Mouse (Mus musculus) adrenal gland, postnatal 14 days (tissue): Measurements from ENCODE around the gene Rab21. TPM values are rescaled to one million over a fixed set of nuclear protein-coding genes. Genes with fewer than 3 reads are reported as not detected.

Source experiments
- DNase-seq: peaks from one replicate; pipeline ENCODE4 v3.0.0; 2021; ENCODE audit warnings: mixed read lengths
- total RNA-seq: library from RNA; stranded (reverse); gene quantifications from 2 replicates; pipeline ENCODE4 v1.2.3, GENCODE M21; 2021

Gene Rab21
- total RNA-seq, 1 experiment from 2014 or later = 53.8 TPM

DNA sequence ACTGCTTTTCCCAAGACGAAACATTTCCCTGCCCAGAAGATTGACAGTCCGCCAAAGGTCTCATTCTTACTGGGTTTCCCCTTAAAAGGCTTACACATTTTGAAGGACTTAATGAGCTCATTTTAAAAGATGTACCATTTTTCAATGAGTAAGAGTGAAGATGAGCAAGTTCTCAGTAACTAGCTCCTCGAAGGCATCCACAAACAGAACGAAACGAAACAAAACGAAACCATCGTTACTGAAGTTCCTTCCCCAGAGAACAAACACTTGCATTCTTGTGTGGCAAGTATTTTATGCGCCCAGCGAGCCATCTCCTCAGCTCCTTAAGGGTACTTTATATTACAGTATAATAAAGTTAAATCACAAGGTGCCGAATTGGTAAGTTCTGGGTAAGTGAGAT is 34.0 kb downstream of the Rab21 start:
- DNase-seq = no peak

DNA sequence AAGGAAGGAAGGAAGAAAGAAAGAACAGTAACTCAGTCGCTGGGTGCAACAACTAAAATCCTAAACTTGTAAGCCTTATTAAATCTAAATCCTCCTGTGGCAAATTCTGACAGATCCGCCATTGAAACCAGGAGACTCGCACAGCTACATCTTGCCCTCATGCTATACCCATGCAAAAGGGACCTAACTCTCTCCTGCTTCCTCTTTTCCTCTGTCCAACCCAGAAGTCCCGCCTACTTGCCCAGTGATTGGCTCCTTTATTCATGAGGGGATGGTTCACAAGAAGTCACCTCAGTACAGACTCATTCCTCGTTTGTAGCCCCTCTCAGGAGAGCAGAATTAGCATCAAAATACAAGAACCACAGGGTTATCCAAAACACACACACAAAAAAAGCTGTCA is 43.7 kb downstream of the Rab21 start:
- no peak for DNase-seq

DNA sequence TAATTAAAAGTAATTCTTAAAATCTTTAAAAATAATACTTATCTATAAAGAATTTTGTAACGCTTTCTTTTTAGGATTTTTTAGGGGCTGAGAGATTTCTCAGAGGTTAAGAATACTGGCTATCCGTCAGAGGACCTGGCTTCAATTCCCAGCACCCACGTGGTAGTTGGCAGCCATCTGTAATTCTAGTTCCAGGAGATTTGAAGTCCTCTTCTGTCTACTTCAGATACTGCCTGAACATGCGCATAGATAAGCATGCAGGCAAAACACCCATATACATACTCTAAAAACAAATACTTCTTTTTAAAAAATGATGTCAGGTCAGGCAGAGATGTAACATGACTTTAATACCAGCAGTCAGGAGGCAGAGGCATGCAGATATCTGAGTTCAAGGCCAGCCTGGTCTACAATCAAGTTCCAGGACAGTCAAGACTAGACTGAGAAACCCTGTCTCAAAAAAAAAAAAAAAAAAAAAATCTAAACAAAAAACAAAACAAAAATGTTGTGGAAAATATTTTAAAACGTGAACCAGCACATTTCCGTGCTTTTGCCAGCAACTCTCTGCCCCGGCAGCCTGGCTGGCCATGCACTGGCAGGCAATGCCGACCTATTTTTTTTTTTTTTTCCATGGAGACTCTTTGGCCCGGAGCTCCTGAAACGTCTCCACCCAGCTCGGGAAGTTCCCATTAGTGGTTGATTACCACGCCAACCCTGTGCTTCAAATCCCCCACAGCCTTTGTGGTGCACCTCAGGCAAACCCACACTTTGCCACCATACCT is 44.6 kb downstream of the Rab21 start:
- no peak for DNase-seq

DNA sequence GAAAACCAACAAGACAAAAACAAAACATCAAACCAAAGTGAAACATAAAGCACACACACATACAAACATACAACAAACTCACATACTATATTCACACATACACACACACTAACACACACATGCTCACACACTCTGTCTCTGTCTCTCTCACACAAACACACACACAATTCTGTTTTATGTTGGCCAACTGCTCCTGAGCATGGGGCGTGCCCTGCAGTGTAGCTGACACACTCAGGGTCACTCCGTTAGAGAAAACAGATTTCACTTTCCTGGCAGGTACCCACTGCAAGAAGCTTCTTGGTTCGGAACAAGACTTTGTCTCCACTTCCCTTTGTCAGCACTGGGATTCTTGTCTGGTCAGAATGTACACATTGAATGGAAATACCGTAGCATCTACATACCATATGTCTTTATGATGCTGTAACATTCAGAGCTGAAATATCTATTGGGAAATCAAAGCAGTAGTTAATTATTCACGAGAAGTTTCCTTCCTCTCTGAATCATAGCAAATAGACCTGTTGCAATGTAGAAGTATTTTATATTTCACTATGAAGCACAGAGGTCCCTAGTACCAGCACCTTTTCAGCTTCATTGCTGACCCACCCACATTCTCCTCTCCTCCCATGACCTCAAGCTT is 52.4 kb downstream of the Rab21 start:
- no peak for DNase-seq

DNA sequence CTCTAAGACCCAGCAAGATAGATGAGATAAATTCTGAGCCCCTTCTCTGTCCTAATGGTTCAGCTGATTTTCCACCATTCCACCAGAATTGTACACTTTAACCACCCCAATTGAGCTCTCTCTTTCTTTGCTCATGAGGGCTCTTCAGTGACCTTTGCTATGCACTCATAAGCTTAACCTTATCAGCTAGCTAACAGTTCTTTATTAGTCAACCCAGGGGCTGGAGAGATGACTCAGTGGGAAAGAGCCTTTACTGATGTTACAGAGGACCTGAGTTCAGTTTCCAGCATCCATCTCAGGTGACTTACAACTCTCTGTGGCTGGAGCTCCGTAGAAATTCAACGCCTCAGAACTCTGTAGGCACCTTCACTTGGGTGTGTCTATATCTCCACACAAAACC is 53.1 kb downstream of the Rab21 start:
- no peak for DNase-seq

DNA sequence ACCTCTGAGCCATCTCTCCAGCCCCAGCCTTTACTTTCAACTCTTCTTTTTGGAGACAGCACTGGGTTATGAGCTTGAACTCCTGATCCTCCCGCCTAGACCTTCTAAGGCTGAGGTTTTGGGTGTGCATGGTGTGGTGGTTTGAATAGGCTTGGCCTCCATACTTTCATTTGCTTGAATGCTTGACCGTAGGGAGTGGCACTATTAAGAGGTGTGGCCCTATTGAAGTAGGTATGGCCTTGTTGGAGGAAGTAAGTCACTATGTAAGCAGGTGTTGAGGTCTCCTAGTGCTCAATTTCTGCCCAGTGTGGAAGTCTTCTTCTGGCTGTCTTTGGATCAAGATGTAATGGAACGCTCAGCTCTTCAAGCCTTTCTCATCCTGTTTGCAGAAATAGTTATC is 54.0 kb downstream of the Rab21 start:
- DNase-seq = no peak

DNA sequence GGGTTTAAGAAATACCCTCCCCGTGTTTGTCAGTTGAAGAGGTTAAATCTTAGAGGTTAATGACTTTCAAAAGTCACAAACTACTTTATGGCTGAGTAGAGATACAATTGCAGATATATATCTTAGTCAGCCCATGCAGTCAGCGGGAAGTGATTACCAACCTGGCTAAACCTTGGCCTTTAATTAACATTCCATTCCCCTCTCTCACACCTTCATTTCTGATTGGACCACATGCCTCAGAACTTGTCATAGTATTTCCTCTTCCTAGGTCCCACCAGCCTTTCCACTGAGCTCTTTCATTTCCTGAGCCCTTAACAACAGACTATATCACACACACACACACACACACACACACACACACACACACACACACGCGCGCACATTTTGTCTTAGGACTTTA is 59.2 kb downstream of the Rab21 start:
- DNase-seq = no peak

DNA sequence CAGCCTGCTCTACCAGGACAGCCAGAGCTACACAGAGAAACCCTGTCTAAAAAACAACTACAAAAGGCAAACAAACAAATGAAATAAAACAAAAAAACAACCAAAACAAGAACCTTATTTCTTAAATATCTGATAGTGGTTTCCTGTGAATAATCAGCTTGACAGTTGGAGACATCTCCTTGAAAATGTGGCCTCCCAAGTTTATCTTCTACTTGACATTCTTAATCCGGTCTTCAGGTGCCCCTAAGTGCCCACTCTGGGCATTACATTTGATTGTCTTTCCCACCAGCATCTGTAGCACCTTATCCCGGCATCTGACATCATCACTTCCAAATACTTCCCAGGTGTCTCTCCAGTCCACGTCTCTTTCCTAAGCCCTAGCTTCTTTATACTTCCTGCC is 61.9 kb downstream of the Rab21 start:
- DNase-seq = no peak

DNA sequence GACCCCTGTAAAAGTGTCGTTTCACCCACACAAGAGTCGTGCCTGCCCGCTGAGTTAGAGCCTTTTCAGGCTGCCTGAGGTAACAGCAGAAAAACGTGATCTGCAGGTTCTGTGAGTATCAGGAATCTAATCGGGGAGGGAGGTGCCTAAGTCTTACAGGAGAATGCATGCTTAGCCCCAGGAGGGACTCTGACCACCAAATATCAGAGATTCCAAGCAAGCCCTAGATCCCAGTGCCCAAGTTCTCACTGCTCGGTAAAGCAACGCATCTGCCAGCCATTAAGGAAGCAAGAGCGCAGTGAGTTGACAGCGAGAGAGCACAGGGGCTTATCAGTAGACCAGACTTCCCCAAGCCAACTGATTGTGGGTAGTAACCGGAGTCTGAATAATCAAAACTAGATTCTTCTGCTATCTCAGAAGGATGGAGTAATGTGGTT is 63.1 kb downstream of the Rab21 start:
- no peak for DNase-seq

DNA sequence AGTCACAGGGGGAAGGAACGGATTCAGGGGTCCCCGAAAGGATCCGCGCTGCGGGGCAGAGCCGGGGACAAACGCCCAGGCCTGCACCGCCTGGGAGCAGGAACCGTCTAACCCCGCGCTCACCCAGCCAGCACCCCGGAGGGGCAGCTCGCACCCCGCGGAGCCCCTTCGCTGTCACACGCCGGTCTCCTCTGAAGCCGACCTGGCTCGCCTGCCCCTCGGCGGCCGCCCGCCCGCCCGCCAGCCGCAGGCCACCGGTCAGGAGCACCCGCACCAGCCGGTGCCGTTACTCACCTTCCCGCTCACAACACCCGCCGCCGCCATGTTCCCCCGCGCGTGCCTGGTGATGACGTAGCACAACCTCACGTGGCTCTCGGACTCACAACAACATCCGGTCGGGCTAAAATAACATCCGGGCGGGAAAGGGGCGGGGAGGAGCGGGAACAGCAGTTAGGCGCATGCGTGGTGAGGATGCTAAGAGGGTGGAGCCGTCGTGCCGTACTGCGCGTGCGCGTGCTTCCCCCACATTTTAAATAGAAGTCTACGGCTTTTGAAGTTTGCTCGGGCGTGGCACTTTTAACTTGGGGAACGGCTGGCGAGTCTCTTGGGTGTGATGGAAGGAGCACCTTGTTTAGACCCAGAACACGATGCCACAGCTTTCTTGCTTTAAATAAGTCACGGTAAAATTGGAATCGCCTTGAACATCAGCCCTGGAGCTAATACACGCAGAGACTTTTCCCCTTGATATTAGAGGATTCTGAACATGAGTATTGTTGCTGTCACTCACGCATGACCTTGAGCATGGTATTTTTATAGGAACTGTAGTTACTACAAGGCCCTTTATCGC is 64.1 kb downstream of the Rab21 start, which contains the start of gene Tbc1d15:
TSS of gene Tbc1d15 (minus strand) at position 380 of the 847 bp plus-strand sequence.
- DNase-seq = peak; percentile 99

DNA sequence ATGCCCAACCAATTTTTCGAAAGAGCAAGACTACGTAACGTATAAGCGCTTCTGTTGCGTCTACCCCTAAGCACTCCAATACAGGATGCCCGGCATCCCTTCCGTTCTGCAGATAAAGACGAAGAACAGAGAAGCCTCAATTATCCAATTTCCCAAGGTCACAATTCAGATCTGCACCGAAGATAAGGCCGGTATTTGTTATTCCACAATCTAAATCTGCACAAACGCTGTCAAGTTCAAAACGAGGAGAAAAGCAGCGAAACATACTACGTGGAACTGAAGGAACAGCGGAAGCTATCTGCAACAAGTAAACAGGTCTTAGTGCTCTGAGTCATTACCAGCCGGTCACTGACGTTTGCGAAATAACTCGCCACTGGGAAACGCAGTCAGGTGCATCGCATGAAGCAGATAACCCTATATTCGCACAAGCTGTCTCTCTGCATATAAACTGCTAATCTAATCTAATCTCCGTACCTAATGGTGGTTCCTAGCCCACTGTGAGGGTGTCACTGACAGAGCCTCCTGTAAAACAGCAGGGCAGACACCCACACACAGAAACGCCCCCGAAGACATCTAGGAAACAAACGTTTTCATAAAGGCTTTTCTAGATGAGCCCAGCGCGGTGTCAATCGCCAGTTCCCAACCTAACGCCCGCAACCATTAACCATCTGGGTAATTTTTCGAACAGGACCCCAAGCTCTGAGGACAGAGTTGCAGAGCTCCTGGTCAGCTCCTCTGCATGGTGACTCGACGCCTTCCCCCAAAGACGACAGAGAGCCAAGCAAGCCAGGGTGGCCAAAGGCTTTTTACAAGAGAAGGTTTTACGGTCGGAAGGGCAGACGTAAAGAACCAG is 64.9 kb downstream of the Rab21 start:
- DNase-seq = peak; percentile 56

DNA sequence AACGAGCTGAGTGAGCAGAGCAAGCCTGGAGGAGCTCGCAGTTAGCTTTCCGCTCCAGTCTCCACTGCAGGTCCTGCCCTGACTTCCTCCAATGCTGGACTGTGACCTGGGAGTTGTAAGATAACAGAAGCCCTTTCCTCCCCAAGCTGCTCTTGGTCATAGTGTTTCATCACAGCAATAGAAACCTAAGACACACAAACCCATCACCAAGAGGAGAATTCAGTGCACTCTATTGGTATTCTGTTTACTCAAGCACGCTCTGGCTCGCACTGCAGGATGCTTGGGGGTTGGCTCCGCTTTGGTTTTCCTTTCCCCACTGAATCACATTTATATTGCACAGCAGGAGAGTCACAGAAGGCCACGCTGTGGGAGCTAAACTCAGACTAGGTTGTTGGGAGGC is 67.4 kb downstream of the Rab21 start:
- no peak for DNase-seq

DNA sequence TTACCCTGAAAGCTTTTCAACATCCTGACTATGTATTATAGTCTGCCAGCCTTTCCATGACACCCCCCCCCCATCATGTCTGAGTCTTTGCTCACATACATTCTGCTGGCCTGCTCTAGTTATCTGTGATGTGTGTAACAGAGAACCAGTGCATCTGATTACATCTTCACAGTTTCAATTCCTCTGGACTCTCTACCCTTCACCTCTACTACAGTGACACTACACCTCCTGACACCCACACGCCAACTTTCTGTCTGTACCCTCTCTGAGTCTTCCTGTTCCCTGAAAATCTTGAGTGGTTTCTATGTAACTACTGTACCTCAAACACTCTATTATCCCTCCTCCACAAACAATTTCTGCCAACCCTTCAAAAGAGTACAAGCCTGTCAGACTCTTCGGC is 69.9 kb downstream of the Rab21 start:
- DNase-seq = no peak

DNA sequence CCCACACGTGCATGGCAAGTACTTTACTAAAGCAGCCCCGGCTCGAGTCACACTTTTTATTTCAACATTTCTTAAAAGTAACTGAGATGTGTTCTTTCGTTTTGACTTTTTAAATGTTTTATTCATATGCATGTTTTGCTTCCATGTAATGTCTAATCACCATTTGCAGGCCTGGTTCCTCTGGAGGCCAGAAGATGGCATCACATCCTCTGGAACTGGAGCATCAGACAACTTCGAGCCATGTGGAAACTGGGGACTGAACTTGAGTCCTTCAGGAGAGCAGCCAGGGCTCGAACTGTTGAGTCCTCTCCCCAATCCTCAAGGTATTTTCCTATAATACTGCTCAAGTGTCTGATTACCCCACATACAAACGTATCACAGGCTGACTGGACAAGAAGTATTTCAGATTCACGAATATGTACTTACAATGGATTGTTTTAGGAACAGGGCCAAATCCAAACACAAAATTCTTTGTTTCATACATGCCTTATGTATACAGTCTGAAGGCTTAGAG is 74.3 kb downstream of the Rab21 start:
- DNase-seq = no peak

DNA sequence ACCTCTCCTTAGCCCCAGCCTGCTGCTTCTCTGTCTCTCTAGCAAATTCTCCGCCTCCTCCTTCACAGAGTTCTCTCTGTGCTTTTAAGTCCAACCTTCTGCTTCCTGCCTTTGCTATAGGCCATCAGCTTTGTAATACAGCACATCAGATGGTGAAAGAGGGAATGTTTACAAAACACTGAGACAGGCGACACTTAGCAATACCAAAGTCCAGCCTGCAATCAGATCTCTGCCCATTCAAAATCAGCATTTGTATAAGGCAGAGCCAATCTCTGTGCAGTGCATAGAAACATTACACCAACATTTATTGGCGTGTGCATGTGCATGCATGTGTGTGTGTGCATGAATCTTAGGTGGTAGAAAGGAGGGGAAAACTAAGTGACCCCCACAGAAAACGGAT is 77.5 kb downstream of the Rab21 start:
- DNase-seq = no peak

Other genes with a start within 250 kb of the Rab21 start
- not detected in 2 replicates for gene Tph2, start 130.6 kb downstream of the Rab21 start, total RNA-seq
- 91.7 and 100 TPM in 2 replicates for gene Tbc1d15, start 64.1 kb downstream of the Rab21 start, total RNA-seq
- gene Tmem19, start 46.9 kb upstream of the Rab21 start, total RNA-seq = 23.0 and 27.5 TPM in 2 replicates
- 14.5 and 15.4 TPM in 2 replicates for gene Thap2, start 68.8 kb upstream of the Rab21 start, total RNA-seq
- gene Zfc3h1, start 69.4 kb upstream of the Rab21 start, total RNA-seq = 45.9 and 48.0 TPM in 2 replicates